Mouse (Mus musculus): ENCODE data around the gene Ctss.

DNA sequence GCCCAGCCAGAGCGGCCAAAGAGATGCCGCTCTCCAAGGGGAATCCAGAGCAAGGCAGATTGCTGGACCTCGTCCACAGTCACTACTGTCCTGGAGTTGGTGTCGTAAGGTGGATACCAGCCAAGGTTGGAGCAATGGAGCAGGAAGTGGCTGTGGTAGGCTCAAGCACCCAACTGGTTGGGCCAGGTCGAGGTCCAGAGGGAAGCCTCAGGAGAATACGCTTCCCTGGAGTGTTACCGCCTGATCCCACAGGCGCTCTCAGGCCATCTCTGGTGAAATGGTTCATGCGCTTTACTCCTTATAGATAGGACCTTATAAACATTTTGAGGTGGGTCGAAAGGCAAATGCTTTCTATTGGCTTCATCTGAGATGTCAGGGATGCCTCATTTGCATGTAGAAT, 12.3 kb downstream of the Ctss start:
- no peak for TF ChIP-seq CTCF (IDR thresholded peaks at IDR 0.05; ENCODE audit: control insufficient read depth, insufficient read depth, insufficient replicate concordance, low read depth, low read length)
- TF ChIP-seq POLR2A (IDR thresholded peaks at IDR 0.05; ENCODE audit: control insufficient read depth, low read depth, low read length), result no peak
